Mouse (Mus musculus) left cerebral cortex, postnatal 36 days (tissue): ENCODE results near the gene Cd81. TPM values are rescaled to one million over a fixed set of nuclear protein-coding genes. Genes with fewer than 3 reads are reported as not detected.

Experiments
- DNase-seq, 2 experiments: peaks; one replicate each; pipeline ENCODE4 v3.0.0; 2021 to 2022; ENCODE audit warnings: low spot score in 2 of 2, mixed read lengths in 1 of 2
- intact Hi-C: fragments of 180-260 bp; cut with DNase I; formaldehyde crosslinking; loops from one replicate; pipeline ENCODE4 v1.15.1; 2025
- total RNA-seq, 2 experiments: library from RNA; stranded (reverse); gene quantifications; 2 replicates each; pipeline ENCODE4 v1.2.3; 2021

Cd81 gene
- total RNA-seq, 2 experiments from 2014 or later = 385 to 445 TPM

DNA sequence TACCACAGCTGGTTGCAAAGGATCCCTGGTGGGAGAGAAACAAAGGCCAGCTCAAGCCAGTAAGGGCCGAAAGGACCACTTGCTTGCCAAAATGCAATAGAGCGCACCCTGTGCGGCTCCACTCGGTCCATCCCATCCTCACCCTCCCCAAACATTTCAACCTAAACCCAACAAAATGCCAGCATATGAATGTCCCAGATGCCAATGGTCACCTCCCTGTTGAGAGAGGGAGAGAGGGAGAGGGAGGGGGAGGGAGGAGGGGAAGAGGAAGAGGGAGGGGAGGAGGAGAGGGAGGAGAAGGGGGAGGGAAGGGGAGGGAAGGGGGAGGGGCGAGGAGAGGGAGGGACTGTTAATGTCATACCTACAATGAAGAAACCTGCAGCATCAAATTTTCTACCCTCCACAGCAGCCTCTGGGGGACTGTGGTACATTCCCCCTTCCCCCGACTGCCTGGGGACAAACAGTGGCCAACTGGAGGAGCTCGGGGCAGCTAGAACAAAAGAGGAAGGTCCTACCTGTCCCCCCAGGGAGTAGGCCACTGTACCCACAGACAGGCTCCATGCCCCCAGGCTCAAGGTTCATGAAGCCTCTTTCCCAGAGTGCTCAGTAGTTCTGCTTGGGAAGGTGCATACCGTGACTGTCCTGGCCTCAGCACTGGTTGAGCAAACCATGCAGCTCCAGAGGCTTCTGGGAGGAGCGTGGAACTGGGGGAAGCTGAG is 36.0 kb upstream of the Cd81 start:
- intact Hi-C loops = loop anchor here (2.0 kb wide), 1 partner anchor 36 kb away; the partner anchor contains the start of gene Cd81
- DNase-seq = no peak

GRCm38 (mm10) chr7:143017181-143017580 is 35.4 kb upstream of the Cd81 start:
- intact Hi-C loops = loop anchor here (2.0 kb wide), 1 partner anchor 36 kb away; the partner anchor contains the start of gene Cd81
- DNase-seq = no peak

- no peak for DNase-seq
Measured at GRCm38 (mm10) chr7:143020040-143020439, 32.5 kb upstream of the Cd81 start.

DNA sequence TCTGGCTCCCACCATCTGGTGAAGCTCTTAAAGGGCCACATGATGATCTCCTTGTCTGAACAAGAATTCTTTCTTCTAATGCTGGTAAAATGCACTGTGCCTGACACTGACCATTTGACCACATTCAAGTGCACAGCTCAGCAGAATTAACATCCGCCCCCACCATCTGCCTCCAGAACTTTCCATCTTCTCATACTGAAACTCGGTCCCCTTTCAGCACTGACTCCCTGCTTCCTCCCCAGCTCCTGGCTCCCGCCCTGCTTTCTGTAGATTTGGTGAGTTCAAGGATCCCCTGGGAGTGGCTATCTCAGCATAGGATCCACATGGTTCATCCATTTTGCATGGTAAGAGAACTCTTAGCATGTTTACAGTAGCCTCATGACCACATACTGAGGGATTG is 31.8 kb upstream of the Cd81 start:
- intact Hi-C loops = no loop called here
- no peak for DNase-seq

More at GRCm38 (mm10) chr7:143020040-143020439, 32.5 kb upstream of the Cd81 start:
- intact Hi-C loops = no loop called here

DNA sequence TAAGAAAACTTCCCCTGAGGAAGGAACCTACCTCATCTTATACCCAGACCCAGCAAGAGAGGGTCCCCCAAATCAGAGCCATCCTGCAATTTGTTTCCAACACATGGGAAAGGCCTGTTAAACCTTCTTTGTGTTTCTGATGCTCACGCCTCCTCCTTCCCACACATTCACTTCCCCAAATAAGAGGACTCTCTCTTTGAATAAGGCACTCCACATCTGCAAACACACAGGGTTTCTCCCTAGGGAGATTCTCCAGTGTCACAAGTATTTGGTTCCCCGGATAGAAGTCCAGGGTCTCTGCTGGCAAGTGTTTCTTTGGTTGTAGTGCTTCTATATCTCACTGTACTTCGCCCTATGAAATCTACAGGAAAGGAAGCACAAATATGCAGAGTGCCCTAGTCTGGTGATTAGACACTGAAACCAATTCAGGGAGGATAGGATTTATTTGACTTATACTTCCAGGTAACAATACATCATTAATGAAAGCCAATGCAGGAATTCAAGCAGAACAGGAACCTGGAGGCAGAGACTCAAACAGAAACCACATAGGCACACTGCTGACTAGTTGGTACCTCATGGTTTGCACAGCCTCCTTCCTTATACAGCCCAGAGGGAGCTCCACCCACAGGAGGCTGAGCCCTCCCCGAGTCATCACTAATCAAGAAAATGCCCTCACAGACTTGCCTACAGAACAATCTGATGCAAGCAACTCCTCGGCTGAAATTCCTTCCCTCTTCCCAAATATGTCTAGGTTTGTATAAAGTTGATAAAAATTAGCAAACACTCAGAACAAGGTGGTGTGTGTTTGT is 31.0 kb upstream of the Cd81 start:
- intact Hi-C loops = no loop called here
- DNase-seq = no peak

DNA sequence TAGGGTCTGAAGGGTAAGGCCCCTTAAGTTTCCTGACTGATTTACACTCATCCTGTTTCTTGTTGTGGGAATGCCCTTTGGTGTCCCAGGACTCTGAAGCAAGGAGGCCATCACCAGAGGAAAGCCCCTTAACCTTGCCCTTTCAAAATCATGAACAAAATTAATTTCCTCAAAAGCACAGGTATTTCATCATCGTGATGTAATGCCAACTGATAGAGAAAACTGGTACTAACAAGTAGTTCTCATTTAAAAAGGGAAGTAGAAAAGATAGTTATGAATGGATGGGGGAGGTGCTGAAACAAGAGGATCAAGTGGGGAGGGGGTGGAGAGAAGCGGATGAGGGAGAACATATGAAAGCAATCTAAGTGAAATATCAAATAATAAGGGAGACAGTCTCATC is 29.0 kb upstream of the Cd81 start:
- intact Hi-C loops = no loop called here

GRCm38 (mm10) chr7:143024293-143024692 is 28.2 kb upstream of the Cd81 start:
- intact Hi-C loops = no loop called here
- no peak for DNase-seq

More for the DNA sequence above, 29.0 kb upstream of the Cd81 start:
- no peak for DNase-seq

DNA sequence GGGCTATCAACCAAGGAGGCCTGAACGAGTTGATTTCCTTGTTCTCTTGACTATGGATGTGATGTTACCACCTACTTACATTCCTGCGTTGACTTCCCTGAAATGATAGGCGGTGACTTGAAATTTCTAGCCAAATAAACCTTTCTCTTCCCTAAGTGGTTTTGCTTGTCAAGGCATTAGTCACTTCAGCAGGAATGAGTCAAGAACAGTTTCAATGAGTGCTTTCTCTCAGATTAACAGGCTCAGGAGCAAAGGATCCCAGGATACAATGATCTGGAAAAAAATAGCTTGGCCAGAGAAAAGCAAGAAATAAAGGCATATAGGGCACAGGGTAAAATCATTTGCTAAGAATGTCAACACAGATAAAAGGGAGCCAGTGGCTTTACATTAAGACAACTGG is 27.0 kb upstream of the Cd81 start:
- intact Hi-C loops = no loop called here
- DNase-seq = no peak

GRCm38 (mm10) chr7:143027196-143027595 is 25.3 kb upstream of the Cd81 start:
- DNase-seq = no peak
- intact Hi-C loops = no loop called here

DNA sequence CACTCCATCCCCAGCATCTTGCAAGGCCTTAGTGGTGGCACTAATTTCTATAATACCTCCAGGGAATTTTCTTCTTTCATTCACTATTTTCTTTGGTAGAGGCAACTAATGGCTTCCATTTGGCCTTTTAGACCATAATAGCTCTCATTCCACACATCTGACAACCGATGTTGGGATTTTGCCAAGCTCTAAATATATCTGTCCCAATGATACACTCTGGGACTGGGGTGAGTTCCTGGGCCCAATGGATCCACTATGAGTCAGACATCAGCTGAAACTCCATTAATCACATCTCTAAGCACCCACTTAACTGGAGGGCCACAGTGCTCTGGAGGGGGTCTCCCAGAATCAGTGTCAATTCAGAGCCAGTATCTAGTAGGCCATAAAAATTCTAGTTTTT is 20.7 kb upstream of the Cd81 start:
- intact Hi-C loops = no loop called here
- DNase-seq = no peak

- intact Hi-C loops = no loop called here
- no peak for DNase-seq
Measured at GRCm38 (mm10) chr7:143033581-143033980, 19.0 kb upstream of the Cd81 start.

GRCm38 (mm10) chr7:143034112-143034511 is 18.4 kb upstream of the Cd81 start:
- no peak for DNase-seq
- intact Hi-C loops = no loop called here

- no peak for DNase-seq
Measured at GRCm38 (mm10) chr7:143034519-143035450, 17.8 kb upstream of the Cd81 start.

GRCm38 (mm10) chr7:143036787-143037186 is 15.8 kb upstream of the Cd81 start:
- intact Hi-C loops = no loop called here
- DNase-seq = no peak

More at GRCm38 (mm10) chr7:143034519-143035450, 17.8 kb upstream of the Cd81 start:
- intact Hi-C loops = no loop called here

DNA sequence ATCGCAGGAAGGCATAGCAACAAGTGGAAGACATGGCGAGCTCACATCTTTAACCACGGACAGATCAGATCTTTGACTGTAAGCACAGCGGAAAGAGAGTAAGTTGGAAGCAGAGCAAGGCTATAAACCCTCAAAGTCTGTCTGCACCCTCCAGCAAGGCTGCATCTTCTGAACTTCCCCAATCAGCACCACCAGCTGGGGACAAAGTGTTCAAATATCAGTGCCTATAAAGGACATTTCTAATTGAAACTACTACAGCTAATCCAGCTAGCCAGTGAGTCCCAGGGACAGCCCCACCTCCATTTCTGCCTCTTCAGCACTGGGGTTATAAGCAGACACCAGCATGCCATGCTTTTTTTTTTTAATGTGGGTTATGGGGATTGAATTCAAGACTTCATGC is 15.2 kb upstream of the Cd81 start:
- no peak for DNase-seq
- intact Hi-C loops = no loop called here

- intact Hi-C loops = no loop called here
- no peak for DNase-seq
Measured at GRCm38 (mm10) chr7:143038174-143038931, 14.2 kb upstream of the Cd81 start.

DNA sequence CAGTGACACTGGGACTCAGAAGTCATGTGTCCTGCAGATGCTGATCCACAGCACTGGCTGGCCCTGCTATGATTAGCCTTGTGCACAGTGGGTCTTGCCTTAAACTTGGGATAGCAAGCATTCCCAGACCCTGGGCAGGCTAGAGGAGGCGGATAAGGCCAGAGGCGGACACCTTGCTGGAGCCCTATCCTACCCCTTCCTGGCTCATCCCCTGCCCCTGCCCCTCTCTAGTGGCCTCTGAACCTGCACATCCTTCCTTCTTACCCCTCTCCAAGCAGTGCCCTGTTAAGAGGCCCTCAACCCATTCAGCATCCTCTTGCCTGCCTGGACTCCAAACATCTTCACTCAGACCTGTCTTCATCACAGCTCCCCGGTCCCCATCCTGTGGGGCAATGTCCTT is 12.0 kb upstream of the Cd81 start:
- no peak for DNase-seq
- intact Hi-C loops = no loop called here

- DNase-seq = no peak
- intact Hi-C loops = no loop called here
Measured at GRCm38 (mm10) chr7:143041138-143041822, 11.3 kb upstream of the Cd81 start.

- no peak for DNase-seq
- intact Hi-C loops = no loop called here
Measured at GRCm38 (mm10) chr7:143042089-143042488, 10.4 kb upstream of the Cd81 start.
